Mouse (Mus musculus) neural tube, embryonic 14.5 days (tissue): ENCODE results near the gene Scai. TPM values are rescaled to one million over a fixed set of nuclear protein-coding genes. Genes with fewer than 3 reads are reported as not detected.
"Not testable (repeated sequence)": the region's sequence is repeated elsewhere in the genome, so short reads cannot be mapped to it uniquely, and the experiment has no call there.

Experiments
- ATAC-seq: fragments of 200-750 bp; cut with Nextera tagmentation; 2 replicates; pipeline ENCODE4 v1.8.0; 2017; ENCODE audit warnings: low read depth, mild to moderate bottlenecking, moderate TSS enrichment, moderate library complexity
- H3K27ac ChIP-seq: fragments of 300-500 bp; sonication (generic); 2 replicates; pipeline ENCODE4 v1.5.1; 2014; ENCODE audit warnings: low read depth, mild to moderate bottlenecking, control low read depth, low read length, moderate library complexity, mixed read lengths
- H3K27me3 ChIP-seq: fragments of 300-500 bp; sonication (generic); 2 replicates; pipeline ENCODE4 v1.6.1; 2014; ENCODE audit warnings: low read length; ENCODE audit not compliant: control insufficient read depth, insufficient read depth
- H3K36me3 ChIP-seq: fragments of 300-500 bp; sonication (generic); 2 replicates; pipeline ENCODE4 v1.6.1; 2014; ENCODE audit warnings: low read length, mixed read lengths; ENCODE audit not compliant: control insufficient read depth, insufficient read depth
- H3K4me1 ChIP-seq: fragments of 300-500 bp; sonication (generic); 2 replicates; pipeline ENCODE4 v1.6.1; 2014; ENCODE audit warnings: low read length; ENCODE audit not compliant: control insufficient read depth, insufficient read depth
- H3K4me2 ChIP-seq: fragments of 300-500 bp; sonication (generic); 2 replicates; pipeline ENCODE4 v1.6.1; 2014; ENCODE audit warnings: mild to moderate bottlenecking, low read depth, low read length, control low read depth
- H3K4me3 ChIP-seq: fragments of 300-500 bp; sonication (generic); 2 replicates; pipeline ENCODE4 v1.5.1; 2014; ENCODE audit warnings: low read depth, low read length, control low read depth, mixed read lengths
- H3K9ac ChIP-seq: fragments of 300-500 bp; sonication (generic); replicated peaks from 2 replicates; pipeline ENCODE4 v1.6.1; 2014; ENCODE audit warnings: low read depth, mild to moderate bottlenecking, control low read depth, low read length, mixed read lengths
- H3K9me3 ChIP-seq: fragments of 300-500 bp; sonication (generic); 2 replicates; pipeline ENCODE4 v1.6.1; 2016; ENCODE audit warnings: low read length; ENCODE audit not compliant: control insufficient read depth
- WGBS: fragments of 180-500 bp; shearing (Covaris S2); extraction: QIAGEN DNeasy Blood & Tissue Kit; methylation state at CpG from one replicate; pipeline ENCODE4 v1.1.7; 2014; 5-methylcytosine and 5-hydroxymethylcytosine counted together
- polyA plus RNA-seq: library from polyadenylated mRNA; unstranded; fragments of >200 nt; fragmentation: Nextera tagmentation; extraction: Ambion mirVana; gene quantifications from 2 replicates; pipeline ENCODE4 v1.2.1, GENCODE M21; 2014

Scai gene
- polyA plus RNA-seq, 1 experiment from 2014 or later: 29.2 TPM

- Histone ChIP-seq H3K9me3 (no peaks in the 10 kb centered on the region), H3K27me3 (no peaks in the 10 kb centered on the region), H3K4me1 (no peaks in the 10 kb centered on the region), H3K4me2 (no peak overlapping the region), H3K9ac (no peak overlapping the region), H3K36me3 (peaks cover 10% of the 10 kb centered on the region), H3K27ac (no peak overlapping the region), H3K4me3 (no peak overlapping the region)
- WGBS: 95% methylated on average over 7 of the region's 7 CpGs
- no peak for ATAC-seq
Measured at GRCm38 (mm10) chr2:39114093-39114492, 76.4 kb downstream of the Scai start.

- ATAC-seq: no peak
Measured at GRCm38 (mm10) chr2:39110514-39110913, 80.0 kb downstream of the Scai start.

GRCm38 (mm10) chr2:39109712-39110111, 80.8 kb downstream of the Scai start:
- H3K4me3 ChIP-seq, ATAC-seq, H3K9me3 ChIP-seq, H3K36me3 ChIP-seq, H3K27ac ChIP-seq, H3K27me3 ChIP-seq, H3K9ac ChIP-seq, H3K4me1 ChIP-seq, H3K4me2 ChIP-seq: not testable (repeated sequence)

More at GRCm38 (mm10) chr2:39110514-39110913, 80.0 kb downstream of the Scai start:
- Histone ChIP-seq H3K27me3 (no peaks in the 10 kb centered on the region), H3K27ac (no peak overlapping the region), H3K4me2 (no peak overlapping the region), H3K36me3 (peaks cover 8% of the 10 kb centered on the region), H3K4me3 (no peak overlapping the region), H3K4me1 (no peaks in the 10 kb centered on the region), H3K9me3 (no peaks in the 10 kb centered on the region), H3K9ac (no peak overlapping the region)

GRCm38 (mm10) chr2:39099951-39100350, 90.6 kb downstream of the Scai start:
- not testable (repeated sequence) for H3K27me3 ChIP-seq, H3K4me3 ChIP-seq, H3K4me2 ChIP-seq, H3K27ac ChIP-seq, ATAC-seq, H3K4me1 ChIP-seq, H3K9me3 ChIP-seq, H3K9ac ChIP-seq
- H3K36me3 ChIP-seq: peaks cover 23% of the 10 kb centered on the region; the same call in 1 of the 2 replicates
- 100% methylated on average over 1 of the region's 1 CpGs for WGBS

- no peak overlapping the region for H3K27ac ChIP-seq
- no peaks in the 10 kb centered on the region for H3K9me3 ChIP-seq
- no peak overlapping the region for H3K4me3 ChIP-seq
- ATAC-seq: no peak
- no peaks in the 10 kb centered on the region for H3K27me3 ChIP-seq
- no peak overlapping the region for H3K4me2 ChIP-seq
- H3K4me1 ChIP-seq: no peaks in the 10 kb centered on the region
- 0 out of 2 replicates have a peak, but pooled peaks cover 14% of the 10 kb centered on the region for H3K36me3 ChIP-seq
- H3K9ac ChIP-seq: no peak overlapping the region
Measured at GRCm38 (mm10) chr2:39097993-39098392, 92.5 kb downstream of the Scai start.

GRCm38 (mm10) chr2:39091966-39092365, 98.6 kb downstream of the Scai start:
- H3K4me3 ChIP-seq: no peak overlapping the region
- H3K9me3 ChIP-seq: no peaks in the 10 kb centered on the region
- no peak overlapping the region for H3K27ac ChIP-seq
- H3K4me2 ChIP-seq: no peak overlapping the region
- no peaks in the 10 kb centered on the region for H3K27me3 ChIP-seq
- H3K4me1 ChIP-seq: no peaks in the 10 kb centered on the region
- H3K36me3 ChIP-seq: peaks cover 17% of the 10 kb centered on the region; the same call in 1 of the 2 replicates
- H3K9ac ChIP-seq: no peak overlapping the region
- no peak for ATAC-seq
- 98% methylated on average over 1 of the region's 1 CpGs for WGBS

GRCm38 (mm10) chr2:39082706-39083105, 107.8 kb downstream of the Scai start:
- Histone ChIP-seq H3K4me1 (no peaks in the 10 kb centered on the region), H3K4me2 (no peak overlapping the region), H3K4me3 (no peak overlapping the region), H3K27ac (no peak overlapping the region), H3K36me3 (peaks cover 39% of the 10 kb centered on the region), H3K9me3 (no peaks in the 10 kb centered on the region), H3K27me3 (no peaks in the 10 kb centered on the region), H3K9ac (no peak overlapping the region)
- WGBS: 84% methylated on average over 3 of the region's 3 CpGs
- ATAC-seq: no peak

GRCm38 (mm10) chr2:39070666-39071065, 119.9 kb downstream of the Scai start:
- Histone ChIP-seq H3K27me3 (no peaks in the 10 kb centered on the region), H3K9ac (no peak overlapping the region), H3K4me3 (no peak overlapping the region), H3K4me2 (no peak overlapping the region), H3K4me1 (no peaks in the 10 kb centered on the region), H3K36me3 (no peaks in the 10 kb centered on the region), H3K27ac (no peak overlapping the region), H3K9me3 (no peaks in the 10 kb centered on the region)
- no peak for ATAC-seq

- H3K27ac ChIP-seq: no peak overlapping the region
- H3K27me3 ChIP-seq: no peaks in the 10 kb centered on the region
- no peaks in the 10 kb centered on the region for H3K36me3 ChIP-seq
- H3K9me3 ChIP-seq: no peaks in the 10 kb centered on the region
- no peak overlapping the region for H3K4me3 ChIP-seq
- H3K4me2 ChIP-seq: no peak overlapping the region
- peaks cover 4% of the 10 kb centered on the region; the same call in 1 of the 2 replicates for H3K4me1 ChIP-seq
- H3K9ac ChIP-seq: no peak overlapping the region
- 90% methylated on average over 1 of the region's 1 CpGs for WGBS
- ATAC-seq: no peak
Measured at GRCm38 (mm10) chr2:39069096-39069495, 121.4 kb downstream of the Scai start.
